Mouse (Mus musculus) thymus, adult 2 months (tissue): ENCODE measurements around the gene Olfr716.
"Not testable (repeated sequence)": the region's sequence is repeated elsewhere in the genome, so short reads cannot be mapped to it uniquely, and the experiment has no call there.

Experiments
- CTCF ChIP-seq: fragments of 200-500 bp; IDR thresholded peaks from 2 replicates; pipeline ENCODE4 v1.5.1; 2012; ENCODE audit warnings: mild to moderate bottlenecking, control low read depth, low read length, moderate library complexity, borderline replicate concordance; ENCODE audit not compliant: control insufficient read depth, poor library complexity, insufficient read depth; ENCODE audit errors: extremely low read depth
- POLR2A ChIP-seq: fragments of 200-500 bp; IDR thresholded peaks from 2 replicates; pipeline ENCODE4 v1.6.1; 2012; ENCODE audit warnings: mild to moderate bottlenecking, low read length, control low read depth, moderate library complexity; ENCODE audit not compliant: control insufficient read depth, poor library complexity, insufficient read depth; ENCODE audit errors: extremely low read depth

- not testable (repeated sequence) for TF ChIP-seq POLR2A, CTCF
Observed at GRCm38 (mm10) chr7:107138027-107138426, at the start of gene Olfr716.
